Mouse (Mus musculus): ENCODE data around the gene Hspbp1. TPM values are rescaled to one million over a fixed set of nuclear protein-coding genes. Genes with fewer than 3 reads are reported as not detected.

Gene Hspbp1
- polyA plus RNA-seq, 1 experiment from 2014 or later = 146 TPM

GRCm38 (mm10) chr7:4674114-4674731 lies 10.6 kb downstream of the Hspbp1 start:
- H3K27me3 ChIP-seq (ENCODE audit: control insufficient read depth, insufficient read depth, low read length) = no peaks in the 10 kb centered on the region
- no peaks in the 10 kb centered on the region for H3K4me1 ChIP-seq (replicated peaks; ENCODE audit: control insufficient read depth, insufficient read depth, low read length)
- H3K9me3 ChIP-seq (ENCODE audit: control insufficient read depth, low read length) = no peaks in the 10 kb centered on the region
- no peak overlapping the region for H3K9ac ChIP-seq
- no peak overlapping the region for H3K4me2 ChIP-seq (replicated peaks)
- no peak overlapping the region for H3K4me3 ChIP-seq (replicated peaks; ENCODE audit: low read length)
- no peak overlapping the region for H3K27ac ChIP-seq
- no peak for DNase-seq (ENCODE audit: low spot score)
- 92% methylated on average over 12 of the region's 12 CpGs for WGBS
- peaks cover 69% of the 10 kb centered on the region for H3K36me3 ChIP-seq (replicated peaks; ENCODE audit: control insufficient read depth, insufficient read depth)
- no peak for ATAC-seq (ENCODE audit: low FRiP score)

- WGBS = 79% methylated on average over 4 of the region's 4 CpGs
- H3K36me3 ChIP-seq (replicated peaks; ENCODE audit: control insufficient read depth, insufficient read depth) = peaks cover 66% of the 10 kb centered on the region
These were observed 12.9 kb downstream of the Hspbp1 start for GRCm38 (mm10) chr7:4671956-4672355.

GRCm38 (mm10) chr7:4670655-4671255 lies 14.1 kb downstream of the Hspbp1 start:
- ATAC-seq (ENCODE audit: low FRiP score) (no peak), DNase-seq (ENCODE audit: low spot score) (no peak)
- 0 out of 2 replicates have a peak, but pooled peaks cover 3% of the 10 kb centered on the region for H3K9me3 ChIP-seq (ENCODE audit: control insufficient read depth, low read length)
- WGBS = 92% methylated on average over 8 of the region's 8 CpGs
- no peak overlapping the region for H3K27ac ChIP-seq
- no peaks in the 10 kb centered on the region for H3K27me3 ChIP-seq (ENCODE audit: control insufficient read depth, insufficient read depth, low read length)
- H3K4me3 ChIP-seq (replicated peaks; ENCODE audit: low read length) = no peak overlapping the region
- H3K9ac ChIP-seq = no peak overlapping the region
- H3K4me2 ChIP-seq (replicated peaks) = no peak overlapping the region
- peaks cover 67% of the 10 kb centered on the region for H3K36me3 ChIP-seq (replicated peaks; ENCODE audit: control insufficient read depth, insufficient read depth)
- no peaks in the 10 kb centered on the region for H3K4me1 ChIP-seq (replicated peaks; ENCODE audit: control insufficient read depth, insufficient read depth, low read length)

More at GRCm38 (mm10) chr7:4671956-4672355, 12.9 kb downstream of the Hspbp1 start:
- Histone ChIP-seq H3K9me3 (ENCODE audit: control insufficient read depth, low read length) (no peaks in the 10 kb centered on the region), H3K9ac (no peak overlapping the region), H3K27me3 (ENCODE audit: control insufficient read depth, insufficient read depth, low read length) (no peaks in the 10 kb centered on the region), H3K4me2 (replicated peaks) (no peak overlapping the region), H3K4me1 (replicated peaks; ENCODE audit: control insufficient read depth, insufficient read depth, low read length) (no peaks in the 10 kb centered on the region), H3K27ac (no peak overlapping the region), H3K4me3 (replicated peaks; ENCODE audit: low read length) (no peak overlapping the region)
- ATAC-seq (ENCODE audit: low FRiP score) (peak; percentile 62; the same call in 1 of the 2 replicates), DNase-seq (ENCODE audit: low spot score) (no peak)

GRCm38 (mm10) chr7:4669156-4669555 lies 15.7 kb downstream of the Hspbp1 start:
- Histone ChIP-seq H3K4me3 (replicated peaks; ENCODE audit: low read length) (no peak overlapping the region), H3K4me1 (replicated peaks; ENCODE audit: control insufficient read depth, insufficient read depth, low read length) (no peaks in the 10 kb centered on the region), H3K9me3 (ENCODE audit: control insufficient read depth, low read length) (0 out of 2 replicates have a peak, but pooled peaks cover 3% of the 10 kb centered on the region), H3K4me2 (replicated peaks) (no peak overlapping the region), H3K27me3 (ENCODE audit: control insufficient read depth, insufficient read depth, low read length) (no peaks in the 10 kb centered on the region), H3K27ac (no peak overlapping the region), H3K36me3 (replicated peaks; ENCODE audit: control insufficient read depth, insufficient read depth) (peaks cover 56% of the 10 kb centered on the region), H3K9ac (no peak overlapping the region)
- WGBS = 99% methylated on average over 9 of the region's 9 CpGs
- no peak for DNase-seq (ENCODE audit: low spot score)
- ATAC-seq (ENCODE audit: low FRiP score) = no peak

- H3K9me3 ChIP-seq (ENCODE audit: control insufficient read depth, low read length) = 0 out of 2 replicates have a peak, but pooled peaks cover 3% of the 10 kb centered on the region
- no peaks in the 10 kb centered on the region for H3K4me1 ChIP-seq (replicated peaks; ENCODE audit: control insufficient read depth, insufficient read depth, low read length)
- DNase-seq (ENCODE audit: low spot score) = no peak
- no peak overlapping the region for H3K9ac ChIP-seq
- ATAC-seq (ENCODE audit: low FRiP score) = no peak
- H3K36me3 ChIP-seq (replicated peaks; ENCODE audit: control insufficient read depth, insufficient read depth) = peaks cover 55% of the 10 kb centered on the region
- H3K4me2 ChIP-seq (replicated peaks) = no peak overlapping the region
- H3K27me3 ChIP-seq (ENCODE audit: control insufficient read depth, insufficient read depth, low read length) = no peaks in the 10 kb centered on the region
- 95% methylated on average over 8 of the region's 8 CpGs for WGBS
- no peak overlapping the region for H3K4me3 ChIP-seq (replicated peaks; ENCODE audit: low read length)
- H3K27ac ChIP-seq = no peak overlapping the region
These were observed 16.4 kb downstream of the Hspbp1 start for GRCm38 (mm10) chr7:4668506-4668905.

GRCm38 (mm10) chr7:4666871-4667270 lies 18.0 kb downstream of the Hspbp1 start:
- DNase-seq (ENCODE audit: low spot score) (no peak), ATAC-seq (ENCODE audit: low FRiP score) (no peak)
- H3K27me3 ChIP-seq (ENCODE audit: control insufficient read depth, insufficient read depth, low read length) = no peaks in the 10 kb centered on the region
- H3K4me1 ChIP-seq (replicated peaks; ENCODE audit: control insufficient read depth, insufficient read depth, low read length) = no peaks in the 10 kb centered on the region
- H3K4me3 ChIP-seq (replicated peaks; ENCODE audit: low read length) = no peak overlapping the region
- peaks cover 64% of the 10 kb centered on the region for H3K36me3 ChIP-seq (replicated peaks; ENCODE audit: control insufficient read depth, insufficient read depth)
- H3K9ac ChIP-seq = no peak overlapping the region
- no peak overlapping the region for H3K27ac ChIP-seq
- WGBS = 96% methylated on average over 5 of the region's 5 CpGs
- H3K9me3 ChIP-seq (ENCODE audit: control insufficient read depth, low read length) = 0 out of 2 replicates have a peak, but pooled peaks cover 3% of the 10 kb centered on the region
- no peak overlapping the region for H3K4me2 ChIP-seq (replicated peaks)

- ATAC-seq (ENCODE audit: low FRiP score) = no peak
- WGBS = 98% methylated on average over 2 of the region's 2 CpGs
- no peak for DNase-seq (ENCODE audit: low spot score)
- H3K4me1 ChIP-seq (replicated peaks; ENCODE audit: control insufficient read depth, insufficient read depth, low read length) = peaks cover 14% of the 10 kb centered on the region
- H3K27ac ChIP-seq = no peak overlapping the region
- H3K36me3 ChIP-seq (replicated peaks; ENCODE audit: control insufficient read depth, insufficient read depth) = peaks cover 42% of the 10 kb centered on the region
- no peak overlapping the region for H3K4me3 ChIP-seq (replicated peaks; ENCODE audit: low read length)
- H3K9ac ChIP-seq = no peak overlapping the region
- no peaks in the 10 kb centered on the region for H3K27me3 ChIP-seq (ENCODE audit: control insufficient read depth, insufficient read depth, low read length)
- H3K9me3 ChIP-seq (ENCODE audit: control insufficient read depth, low read length) = 0 out of 2 replicates have a peak, but pooled peaks cover 3% of the 10 kb centered on the region
- no peak overlapping the region for H3K4me2 ChIP-seq (replicated peaks)
These were observed 21.1 kb downstream of the Hspbp1 start for GRCm38 (mm10) chr7:4663742-4664141.

GRCm38 (mm10) chr7:4663179-4663578 lies 21.7 kb downstream of the Hspbp1 start:
- H3K36me3 ChIP-seq (replicated peaks; ENCODE audit: control insufficient read depth, insufficient read depth) = peaks cover 36% of the 10 kb centered on the region
- no peak overlapping the region for H3K4me3 ChIP-seq (replicated peaks; ENCODE audit: low read length)
- no peak overlapping the region for H3K27ac ChIP-seq
- no peak for DNase-seq (ENCODE audit: low spot score)
- no peaks in the 10 kb centered on the region for H3K27me3 ChIP-seq (ENCODE audit: control insufficient read depth, insufficient read depth, low read length)
- no peak for ATAC-seq (ENCODE audit: low FRiP score)
- H3K9me3 ChIP-seq (ENCODE audit: control insufficient read depth, low read length) = 0 out of 2 replicates have a peak, but pooled peaks cover 3% of the 10 kb centered on the region
- peaks cover 14% of the 10 kb centered on the region for H3K4me1 ChIP-seq (replicated peaks; ENCODE audit: control insufficient read depth, insufficient read depth, low read length)
- 80% methylated on average over 8 of the region's 8 CpGs for WGBS
- H3K9ac ChIP-seq = no peak overlapping the region
- no peak overlapping the region for H3K4me2 ChIP-seq (replicated peaks)

- Histone ChIP-seq H3K4me1 (replicated peaks; ENCODE audit: control insufficient read depth, insufficient read depth, low read length) (peaks cover 40% of the 10 kb centered on the region), H3K36me3 (replicated peaks; ENCODE audit: control insufficient read depth, insufficient read depth) (peaks cover 23% of the 10 kb centered on the region), H3K27ac (peak overlapping the region; percentile 95), H3K4me3 (replicated peaks; ENCODE audit: low read length) (peak overlapping the region; percentile 76), H3K4me2 (replicated peaks) (peak overlapping the region; percentile 92), H3K27me3 (ENCODE audit: control insufficient read depth, insufficient read depth, low read length) (no peaks in the 10 kb centered on the region), H3K9me3 (ENCODE audit: control insufficient read depth, low read length) (no peaks in the 10 kb centered on the region), H3K9ac (peak overlapping the region; percentile 77)
- ATAC-seq (ENCODE audit: low FRiP score) (no peak), DNase-seq (ENCODE audit: low spot score) (no peak)
- WGBS = 53% methylated on average over 3 of the region's 3 CpGs
These were observed 24.9 kb downstream of the Hspbp1 start for GRCm38 (mm10) chr7:4659911-4660443.
